Mouse (Mus musculus): ENCODE data around the gene Olfr1057. TPM values are rescaled to one million over a fixed set of nuclear protein-coding genes. Genes with fewer than 3 reads are reported as not detected.

Gene Olfr1057
- not detected in 2 replicates for polyA plus RNA-seq (2012; rRNA removed)

GRCm38 (mm10) chr2:86378293-86378692 lies at the start of gene Olfr1057:
Gene Olfr1057, minus strand, starts transcription at chr2:86378393.

GRCm38 (mm10) chr2:86426649-86427048 lies 48.5 kb upstream of the Olfr1057 start, which contains the start of gene Olfr1062:
Gene Olfr1062, minus strand, starts transcription at chr2:86426749.

GRCm38 (mm10) chr2:86413950-86414349 lies 35.8 kb upstream of the Olfr1057 start, which contains the start of gene Olfr1061:
Gene Olfr1061, minus strand, starts transcription at chr2:86414050.

GRCm38 (mm10) chr2:86388461-86388860 lies 10.3 kb upstream of the Olfr1057 start, which contains the start of gene Olfr1058:
Gene Olfr1058, minus strand, starts transcription at chr2:86388561.

GRCm38 (mm10) chr2:86362369-86362768 lies 15.8 kb downstream of the Olfr1057 start, which contains the start of gene Olfr1056:
Gene Olfr1056, minus strand, starts transcription at chr2:86362469.

GRCm38 (mm10) chr2:86350184-86350583 lies 28.0 kb downstream of the Olfr1057 start, which contains the start of gene Olfr1055:
Gene Olfr1055, minus strand, starts transcription at chr2:86350284.

GRCm38 (mm10) chr2:86335333-86335732 lies 42.9 kb downstream of the Olfr1057 start, which contains the start of gene Olfr1054:
Gene Olfr1054, minus strand, starts transcription at chr2:86335433.

Other genes starting within 250 kb of the Olfr1057 start
- gene Olfr1039, start 242.5 kb downstream of the Olfr1057 start, polyA plus RNA-seq (2012; rRNA removed) = not detected in 2 replicates
- not detected in 2 replicates for gene Olfr1040, start 231.7 kb downstream of the Olfr1057 start, polyA plus RNA-seq (2012; rRNA removed)
- not detected in 2 replicates for gene Olfr1042, start 216.6 kb downstream of the Olfr1057 start, polyA plus RNA-seq (2012; rRNA removed)
- not detected in 2 replicates for gene Olfr1043, start 210.9 kb downstream of the Olfr1057 start, polyA plus RNA-seq (2012; rRNA removed)
- not detected in 2 replicates for gene Olfr1044, start 200.6 kb downstream of the Olfr1057 start, polyA plus RNA-seq (2012; rRNA removed)
- not detected in 2 replicates for gene Olfr52, start 192.7 kb downstream of the Olfr1057 start, polyA plus RNA-seq (2012; rRNA removed)
- gene Olfr1045, start 175.4 kb downstream of the Olfr1057 start, polyA plus RNA-seq (2012; rRNA removed) = not detected in 2 replicates
- gene Olfr1046, start 159.1 kb downstream of the Olfr1057 start, polyA plus RNA-seq (2012; rRNA removed) = not detected in 2 replicates
- not detected in 2 replicates for gene Olfr1047, start 147.0 kb downstream of the Olfr1057 start, polyA plus RNA-seq (2012; rRNA removed)
- not detected in 2 replicates for gene Olfr1048, start 138.1 kb downstream of the Olfr1057 start, polyA plus RNA-seq (2012; rRNA removed)
- gene Olfr1049, start 120.1 kb downstream of the Olfr1057 start, polyA plus RNA-seq (2012; rRNA removed) = not detected in 2 replicates
- not detected in 2 replicates for gene Olfr1051, start 99.3 kb downstream of the Olfr1057 start, polyA plus RNA-seq (2012; rRNA removed)
- not detected in 2 replicates for gene Olfr1052, start 85.9 kb downstream of the Olfr1057 start, polyA plus RNA-seq (2012; rRNA removed)
- gene Olfr1053, start 63.1 kb downstream of the Olfr1057 start, polyA plus RNA-seq (2012; rRNA removed) = not detected in 2 replicates
- not detected in 2 replicates for gene Olfr1054, start 43.0 kb downstream of the Olfr1057 start, polyA plus RNA-seq (2012; rRNA removed)
- gene Olfr1055, start 28.1 kb downstream of the Olfr1057 start, polyA plus RNA-seq (2012; rRNA removed) = not detected in 2 replicates
- gene Olfr1056, start 15.9 kb downstream of the Olfr1057 start, polyA plus RNA-seq (2012; rRNA removed) = not detected in 2 replicates
- not detected in 2 replicates for gene Olfr1058, start 10.2 kb upstream of the Olfr1057 start, polyA plus RNA-seq (2012; rRNA removed)
- not detected in 2 replicates for gene Olfr1061, start 35.7 kb upstream of the Olfr1057 start, polyA plus RNA-seq (2012; rRNA removed)
- not detected in 2 replicates for gene Olfr1062, start 48.4 kb upstream of the Olfr1057 start, polyA plus RNA-seq (2012; rRNA removed)
- not detected in 2 replicates for gene Olfr1065, start 72.2 kb upstream of the Olfr1057 start, polyA plus RNA-seq (2012; rRNA removed)
- not detected in 2 replicates for gene Olfr1066, start 77.9 kb upstream of the Olfr1057 start, polyA plus RNA-seq (2012; rRNA removed)
- not detected in 2 replicates for gene Olfr228, start 109.0 kb upstream of the Olfr1057 start, polyA plus RNA-seq (2012; rRNA removed)
- gene Olfr1076, start 130.1 kb upstream of the Olfr1057 start, polyA plus RNA-seq (2012; rRNA removed) = not detected in 2 replicates
- not detected in 2 replicates for gene Olfr1079, start 164.1 kb upstream of the Olfr1057 start, polyA plus RNA-seq (2012; rRNA removed)
- gene Olfr1080, start 179.8 kb upstream of the Olfr1057 start, polyA plus RNA-seq (2012; rRNA removed) = not detected in 2 replicates
- not detected in 2 replicates for gene Olfr1082, start 220.6 kb upstream of the Olfr1057 start, polyA plus RNA-seq (2012; rRNA removed)